Mouse (Mus musculus) limb, embryonic 12.5 days (tissue): Measurements from ENCODE around the gene Lhfp. TPM values are rescaled to one million over a fixed set of nuclear protein-coding genes. Genes with fewer than 3 reads are reported as not detected.
"Not testable (repeated sequence)": the region's sequence is repeated elsewhere in the genome, so short reads cannot be mapped to it uniquely, and the experiment has no call there.

Source experiments
- ATAC-seq: fragments of 200-750 bp; cut with Nextera tagmentation; 2 replicates; pipeline ENCODE4 v1.8.0; 2017; ENCODE audit warnings: low read depth, moderate TSS enrichment; ENCODE audit not compliant: insufficient number of reproducible peaks, insufficient read depth, low FRiP score, low TSS enrichment
- H3K27ac ChIP-seq: fragments of 300-500 bp; sonication (generic); 2 replicates; pipeline ENCODE4 v1.5.1; 2016; ENCODE audit warnings: mild to moderate bottlenecking, moderate library complexity
- H3K27me3 ChIP-seq: fragments of 300-500 bp; sonication (generic); 2 replicates; pipeline ENCODE4 v1.6.1; 2016; ENCODE audit warnings: mild to moderate bottlenecking, moderate library complexity
- H3K36me3 ChIP-seq: fragments of 300-500 bp; sonication (generic); 2 replicates; pipeline ENCODE4 v1.6.1; 2016; ENCODE audit warnings: mild to moderate bottlenecking, moderate library complexity
- H3K4me1 ChIP-seq: fragments of 300-500 bp; sonication (generic); replicated peaks from 2 replicates; pipeline ENCODE4 v1.6.1; 2016
- H3K4me2 ChIP-seq: fragments of 300-500 bp; sonication (generic); 2 replicates; pipeline ENCODE4 v1.6.1; 2016; ENCODE audit warnings: mild to moderate bottlenecking, moderate library complexity
- H3K4me3 ChIP-seq: fragments of 300-500 bp; sonication (generic); replicated peaks from 2 replicates; pipeline ENCODE4 v1.5.1; 2016; ENCODE audit warnings: mild to moderate bottlenecking
- H3K9ac ChIP-seq: fragments of 300-500 bp; sonication (generic); replicated peaks from 2 replicates; pipeline ENCODE4 v1.6.1; 2016; ENCODE audit warnings: mild to moderate bottlenecking, moderate library complexity
- H3K9me3 ChIP-seq: fragments of 300-500 bp; sonication (generic); 2 replicates; pipeline ENCODE4 v1.6.1; 2016; ENCODE audit warnings: mild to moderate bottlenecking, moderate library complexity
- WGBS: fragments of 180-500 bp; shearing (Covaris S2); methylation state at CpG from one replicate; pipeline ENCODE4 v1.1.7; 2016; 5-methylcytosine and 5-hydroxymethylcytosine counted together
- polyA plus RNA-seq: library from polyadenylated mRNA; unstranded; fragments of >200 nt; fragmentation: Nextera tagmentation; extraction: Ambion mirVana; gene quantifications from 2 replicates; pipeline ENCODE4 v1.2.1, GENCODE M21; 2016

Lhfp gene
- polyA plus RNA-seq, 1 experiment from 2014 or later: 56.5 TPM

DNA sequence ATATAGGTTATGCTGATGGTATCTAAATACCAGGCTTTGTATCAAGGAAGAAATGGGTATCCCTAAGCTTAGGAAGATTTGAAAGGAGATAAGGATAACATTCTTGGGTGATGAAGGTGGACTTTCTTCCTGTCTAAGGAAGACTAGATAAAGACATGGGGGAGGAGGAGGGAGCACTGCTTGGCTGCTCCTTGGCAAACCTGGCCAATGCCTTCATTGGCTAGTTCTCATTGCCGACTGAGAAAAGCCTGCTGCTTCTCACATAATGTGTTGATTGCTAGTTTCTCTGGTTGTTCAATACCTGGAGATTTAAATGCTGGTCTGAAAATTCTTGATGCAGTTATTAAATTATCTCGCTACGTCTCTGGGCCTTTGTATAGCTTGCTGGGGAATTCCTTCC is 172.0 kb downstream of the Lhfp start:
- no peak for ATAC-seq
- 77% methylated on average over 3 of the region's 3 CpGs for WGBS
- no peak overlapping the region for H3K9ac ChIP-seq
- H3K27me3 ChIP-seq: no peaks in the 10 kb centered on the region
- no peak overlapping the region for H3K4me2 ChIP-seq
- H3K4me3 ChIP-seq: no peak overlapping the region
- H3K36me3 ChIP-seq: no peaks in the 10 kb centered on the region
- H3K27ac ChIP-seq: no peak overlapping the region
- H3K4me1 ChIP-seq: peaks cover 27% of the 10 kb centered on the region
- H3K9me3 ChIP-seq: no peaks in the 10 kb centered on the region

GRCm38 (mm10) chr3:53213746-53214271 is 172.5 kb downstream of the Lhfp start:
- no peaks in the 10 kb centered on the region for H3K36me3 ChIP-seq
- H3K4me1 ChIP-seq: peaks cover 25% of the 10 kb centered on the region
- no peak overlapping the region for H3K4me3 ChIP-seq
- H3K27me3 ChIP-seq: no peaks in the 10 kb centered on the region
- no peak for ATAC-seq
- H3K9me3 ChIP-seq: no peaks in the 10 kb centered on the region
- no peak overlapping the region for H3K4me2 ChIP-seq
- no peak overlapping the region for H3K27ac ChIP-seq
- WGBS: 47% methylated on average over 7 of the region's 7 CpGs
- no peak overlapping the region for H3K9ac ChIP-seq

- H3K27ac ChIP-seq: no peak overlapping the region
- no peaks in the 10 kb centered on the region for H3K27me3 ChIP-seq
- WGBS: 82% methylated on average over 4 of the region's 4 CpGs
- no peak for ATAC-seq
- H3K9ac ChIP-seq: no peak overlapping the region
- H3K4me2 ChIP-seq: no peak overlapping the region
- no peak overlapping the region for H3K4me3 ChIP-seq
- no peaks in the 10 kb centered on the region for H3K36me3 ChIP-seq
- H3K4me1 ChIP-seq: peaks cover 23% of the 10 kb centered on the region
- H3K9me3 ChIP-seq: no peaks in the 10 kb centered on the region
These were observed 173.1 kb downstream of the Lhfp start for GRCm38 (mm10) chr3:53214386-53214785.

GRCm38 (mm10) chr3:53217697-53218096 is 176.4 kb downstream of the Lhfp start:
- 83% methylated on average over 5 of the region's 5 CpGs for WGBS
- no peak overlapping the region for H3K4me2 ChIP-seq
- H3K4me1 ChIP-seq: peaks cover 14% of the 10 kb centered on the region
- no peaks in the 10 kb centered on the region for H3K27me3 ChIP-seq
- H3K27ac ChIP-seq: no peak overlapping the region
- ATAC-seq: no peak
- H3K9me3 ChIP-seq: no peaks in the 10 kb centered on the region
- H3K9ac ChIP-seq: no peak overlapping the region
- H3K4me3 ChIP-seq: no peak overlapping the region
- H3K36me3 ChIP-seq: no peaks in the 10 kb centered on the region

DNA sequence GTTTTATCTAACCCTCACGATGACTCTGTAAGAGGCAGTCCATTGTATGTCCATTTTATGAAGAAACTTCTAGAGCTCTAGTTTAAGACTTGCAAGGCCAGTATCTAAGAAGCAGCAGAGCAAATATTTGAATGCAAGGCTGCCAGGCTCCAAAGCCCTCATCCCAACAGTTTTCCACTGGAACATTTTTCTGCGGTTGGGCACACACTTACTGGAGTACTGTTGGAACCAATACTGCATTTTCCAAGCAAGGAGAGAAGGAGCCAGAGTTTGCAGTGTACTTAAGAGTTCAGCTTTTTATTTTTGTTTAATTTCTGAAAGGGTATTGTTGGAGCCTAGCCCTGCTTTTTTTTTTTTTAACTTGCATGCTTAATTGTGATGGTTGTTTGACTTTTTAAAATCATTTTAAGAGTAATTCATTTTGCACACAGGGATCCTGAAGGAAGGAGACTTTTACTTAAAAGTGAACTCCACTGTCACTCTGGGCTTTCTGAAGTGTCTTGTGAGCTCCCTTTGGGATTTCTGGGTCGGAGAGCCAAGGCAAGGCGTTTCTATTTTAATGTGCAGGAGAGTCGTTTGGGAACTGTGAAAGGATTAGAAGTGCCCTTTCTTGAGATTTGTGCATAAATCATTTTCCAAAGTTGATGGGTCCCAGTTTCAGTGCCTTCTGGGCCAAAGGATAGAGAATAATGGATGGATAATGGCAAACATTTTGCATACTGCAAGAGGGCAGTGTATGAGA is 180.4 kb downstream of the Lhfp start:
- H3K9me3 ChIP-seq: no peaks in the 10 kb centered on the region
- no peaks in the 10 kb centered on the region for H3K27me3 ChIP-seq
- ATAC-seq: no peak
- WGBS: 55% methylated on average over 5 of the region's 5 CpGs
- H3K4me2 ChIP-seq: no peak overlapping the region
- H3K27ac ChIP-seq: no peak overlapping the region
- H3K36me3 ChIP-seq: no peaks in the 10 kb centered on the region
- H3K4me1 ChIP-seq: peaks cover 12% of the 10 kb centered on the region
- H3K4me3 ChIP-seq: no peak overlapping the region
- H3K9ac ChIP-seq: no peak overlapping the region

DNA sequence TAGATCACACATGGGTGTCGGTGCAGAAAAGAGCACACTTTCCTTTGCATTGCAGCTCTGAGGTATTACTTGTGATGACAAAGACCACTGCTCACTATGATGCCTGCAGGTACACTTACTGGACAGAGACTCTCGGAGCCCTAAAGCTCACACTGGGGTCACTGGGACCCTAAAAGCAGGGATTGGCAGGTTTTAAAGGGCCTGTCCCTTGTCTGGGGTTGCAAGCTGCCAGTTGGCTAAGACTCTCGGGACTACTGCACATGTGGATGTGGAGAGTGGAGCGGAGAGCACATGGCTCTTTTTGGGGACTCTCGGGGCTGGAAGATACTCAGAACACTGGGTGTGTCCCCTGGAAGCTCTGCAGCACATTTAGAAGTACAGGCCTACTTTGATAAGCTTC is 182.8 kb downstream of the Lhfp start:
- Histone ChIP-seq H3K4me2 (no peak overlapping the region), H3K4me3 (no peak overlapping the region), H3K27ac (no peak overlapping the region)

GRCm38 (mm10) chr3:53225774-53226173 is 184.4 kb downstream of the Lhfp start:
- no peaks in the 10 kb centered on the region for H3K27me3 ChIP-seq
- no peak overlapping the region for H3K4me3 ChIP-seq
- 63% methylated on average over 6 of the region's 6 CpGs for WGBS
- peaks cover 11% of the 10 kb centered on the region; the same call in 1 of the 2 replicates for H3K4me1 ChIP-seq
- H3K9ac ChIP-seq: no peak overlapping the region
- no peak overlapping the region for H3K27ac ChIP-seq
- H3K9me3 ChIP-seq: no peaks in the 10 kb centered on the region
- ATAC-seq: no peak
- H3K36me3 ChIP-seq: no peaks in the 10 kb centered on the region
- no peak overlapping the region for H3K4me2 ChIP-seq

More for the DNA sequence above, 182.8 kb downstream of the Lhfp start:
- no peak overlapping the region for H3K9ac ChIP-seq
- peaks cover 15% of the 10 kb centered on the region for H3K4me1 ChIP-seq
- ATAC-seq: no peak
- no peaks in the 10 kb centered on the region for H3K9me3 ChIP-seq
- no peaks in the 10 kb centered on the region for H3K36me3 ChIP-seq
- WGBS: 85% methylated on average over 5 of the region's 5 CpGs
- no peaks in the 10 kb centered on the region for H3K27me3 ChIP-seq

GRCm38 (mm10) chr3:53226223-53226622 is 184.9 kb downstream of the Lhfp start:
- Histone ChIP-seq H3K27ac (no peak overlapping the region), H3K27me3 (no peaks in the 10 kb centered on the region), H3K4me1 (peaks cover 8% of the 10 kb centered on the region; the same call in 1 of the 2 replicates), H3K9me3 (no peaks in the 10 kb centered on the region), H3K36me3 (no peaks in the 10 kb centered on the region), H3K4me2 (no peak overlapping the region), H3K9ac (no peak overlapping the region), H3K4me3 (no peak overlapping the region)
- WGBS: 73% methylated on average over 6 of the region's 6 CpGs
- ATAC-seq: no peak

GRCm38 (mm10) chr3:53227866-53228265 is 186.5 kb downstream of the Lhfp start:
- no peaks in the 10 kb centered on the region for H3K36me3 ChIP-seq
- ATAC-seq: no peak
- no peaks in the 10 kb centered on the region for H3K27me3 ChIP-seq

DNA sequence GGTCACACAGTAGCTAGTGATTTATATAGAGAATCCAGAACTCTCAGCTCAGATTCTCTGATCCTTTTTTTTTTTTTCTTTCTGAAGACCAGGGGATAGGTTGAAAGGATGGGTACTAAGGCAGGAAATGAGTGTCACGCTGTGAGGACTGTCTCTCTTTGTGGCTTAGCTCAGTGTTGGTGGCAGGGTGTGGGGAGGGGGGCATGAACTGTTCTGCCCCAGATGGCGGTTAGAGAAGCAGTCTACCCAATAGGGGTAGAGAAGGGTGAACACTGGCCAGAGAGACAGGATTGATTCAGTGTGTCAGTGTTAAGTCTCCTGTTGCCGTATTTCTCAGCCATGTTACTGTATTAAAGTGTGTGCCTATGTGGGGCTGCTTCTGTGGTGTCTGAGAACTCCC is 189.2 kb downstream of the Lhfp start:
- Histone ChIP-seq H3K27me3 (no peaks in the 10 kb centered on the region), H3K4me3 (no peak overlapping the region), H3K27ac (no peak overlapping the region), H3K4me1 (peaks cover 6% of the 10 kb centered on the region; the same call in 1 of the 2 replicates), H3K9ac (no peak overlapping the region), H3K4me2 (no peak overlapping the region), H3K36me3 (0 out of 2 replicates have a peak, but pooled peaks cover 2% of the 10 kb centered on the region), H3K9me3 (no peaks in the 10 kb centered on the region)
- 56% methylated on average over 3 of the region's 3 CpGs for WGBS
- ATAC-seq: no peak

More at GRCm38 (mm10) chr3:53227866-53228265, 186.5 kb downstream of the Lhfp start:
- Histone ChIP-seq H3K4me1 (peaks cover 6% of the 10 kb centered on the region; the same call in 1 of the 2 replicates), H3K4me2 (no peak overlapping the region), H3K9me3 (no peaks in the 10 kb centered on the region), H3K27ac (no peak overlapping the region), H3K9ac (no peak overlapping the region), H3K4me3 (no peak overlapping the region)

- 0 out of 2 replicates have a peak, but pooled peaks cover 2% of the 10 kb centered on the region for H3K36me3 ChIP-seq
- no peak overlapping the region for H3K4me3 ChIP-seq
- 43% methylated on average over 3 of the region's 3 CpGs for WGBS
- H3K9ac ChIP-seq: no peak overlapping the region
- no peak overlapping the region for H3K4me2 ChIP-seq
- no peaks in the 10 kb centered on the region for H3K27me3 ChIP-seq
- H3K4me1 ChIP-seq: peaks cover 6% of the 10 kb centered on the region; the same call in 1 of the 2 replicates
- H3K27ac ChIP-seq: no peak overlapping the region
- ATAC-seq: no peak
- H3K9me3 ChIP-seq: no peaks in the 10 kb centered on the region
These were observed 189.8 kb downstream of the Lhfp start for GRCm38 (mm10) chr3:53231112-53231511.

GRCm38 (mm10) chr3:53232411-53232810 is 191.1 kb downstream of the Lhfp start:
- not testable (repeated sequence) for H3K9ac ChIP-seq, H3K4me1 ChIP-seq, H3K27ac ChIP-seq, H3K4me3 ChIP-seq, H3K9me3 ChIP-seq, H3K36me3 ChIP-seq, H3K4me2 ChIP-seq, ATAC-seq, H3K27me3 ChIP-seq
- WGBS: 79% methylated on average over 9 of the region's 9 CpGs
